Mouse (Mus musculus) spleen, adult 12 weeks (tissue): ENCODE measurements around the gene Dcst1.
A peak's percentile ranks its signal among the peaks of the same experiment; 100 is the strongest.

Source experiments
- DNase-seq: peaks from one replicate; pipeline ENCODE4 v3.0.0; 2022; ENCODE audit warnings: low spot score

Dcst1 gene

GRCm38 (mm10) chr3:89365153-89365485 is at the start of gene Dcst1:
Gene Dcst1, minus strand, starts transcription at chr3:89365253.
- DNase-seq, result no peak

- peak; percentile 98 for DNase-seq
These were observed 46.7 kb upstream of the Dcst1 start, which contains the start of gene Flad1 for GRCm38 (mm10) chr3:89411490-89412393. Gene Flad1, minus strand, starts transcription at chr3:89411870.

- no peak for DNase-seq
These were observed 45.8 kb upstream of the Dcst1 start for GRCm38 (mm10) chr3:89410864-89411263.

- no peak for DNase-seq
These were observed 44.6 kb upstream of the Dcst1 start for GRCm38 (mm10) chr3:89409701-89410100.

- no peak for DNase-seq
These were observed 43.4 kb upstream of the Dcst1 start for GRCm38 (mm10) chr3:89408448-89408847.

GRCm38 (mm10) chr3:89406887-89407286 is 41.8 kb upstream of the Dcst1 start:
- no peak for DNase-seq

GRCm38 (mm10) chr3:89402693-89403092 is 37.6 kb upstream of the Dcst1 start, which contains the start of gene Lenep:
Gene Lenep, minus strand, starts transcription at chr3:89402793.
- no peak for DNase-seq

- DNase-seq, result no peak
These were observed 36.3 kb upstream of the Dcst1 start for GRCm38 (mm10) chr3:89401329-89401728.

- no peak for DNase-seq
These were observed 31.6 kb upstream of the Dcst1 start for GRCm38 (mm10) chr3:89396654-89397005.

- peak; percentile 55 for DNase-seq
These were observed 31.0 kb upstream of the Dcst1 start for GRCm38 (mm10) chr3:89395806-89396653.

GRCm38 (mm10) chr3:89395419-89395805 is 30.4 kb upstream of the Dcst1 start:
- DNase-seq, result no peak

- DNase-seq, result peak; percentile 54
These were observed 29.8 kb upstream of the Dcst1 start for GRCm38 (mm10) chr3:89394894-89395256.

GRCm38 (mm10) chr3:89394006-89394893 is 29.2 kb upstream of the Dcst1 start, which contains the start of gene Zbtb7b:
Gene Zbtb7b, minus strand, starts transcription at chr3:89394776.
- peak; percentile 46 for DNase-seq

- peak; percentile 93 for DNase-seq
These were observed 28.6 kb upstream of the Dcst1 start for GRCm38 (mm10) chr3:89393605-89394004.

- DNase-seq, result no peak
These were observed 27.8 kb upstream of the Dcst1 start for GRCm38 (mm10) chr3:89392871-89393311.

- no peak for DNase-seq
These were observed 26.8 kb upstream of the Dcst1 start for GRCm38 (mm10) chr3:89391663-89392511.

- DNase-seq, result no peak
These were observed 25.9 kb upstream of the Dcst1 start for GRCm38 (mm10) chr3:89390699-89391662.

- no peak for DNase-seq
These were observed 25.1 kb upstream of the Dcst1 start for GRCm38 (mm10) chr3:89390111-89390515.

- DNase-seq, result no peak
These were observed 24.1 kb upstream of the Dcst1 start for GRCm38 (mm10) chr3:89388901-89389740.
